Mouse (Mus musculus) large intestine, adult 2 months (tissue): ENCODE results near the gene Tmem135. TPM values are rescaled to one million over a fixed set of nuclear protein-coding genes. Genes with fewer than 3 reads are reported as not detected.

Experiments used
- DNase-seq: peaks from one replicate; pipeline ENCODE4 v3.0.0-alpha.2; 2012; ENCODE audit warnings: low read depth, low spot score
- WGBS: fragments of 180-500 bp; shearing (Covaris S2); methylation state at CpG from one replicate; pipeline ENCODE4 v1.1.7; 2018; 5-methylcytosine and 5-hydroxymethylcytosine counted together
- polyA plus RNA-seq: library from polyadenylated mRNA; depleted of rRNA; stranded (reverse); fragments of >200 nt; gene quantifications from 2 replicates; pipeline ENCODE4 v1.2.3, GENCODE M21; 2012

The Tmem135 gene
- polyA plus RNA-seq, 1 experiment, result 7.5 TPM

DNA sequence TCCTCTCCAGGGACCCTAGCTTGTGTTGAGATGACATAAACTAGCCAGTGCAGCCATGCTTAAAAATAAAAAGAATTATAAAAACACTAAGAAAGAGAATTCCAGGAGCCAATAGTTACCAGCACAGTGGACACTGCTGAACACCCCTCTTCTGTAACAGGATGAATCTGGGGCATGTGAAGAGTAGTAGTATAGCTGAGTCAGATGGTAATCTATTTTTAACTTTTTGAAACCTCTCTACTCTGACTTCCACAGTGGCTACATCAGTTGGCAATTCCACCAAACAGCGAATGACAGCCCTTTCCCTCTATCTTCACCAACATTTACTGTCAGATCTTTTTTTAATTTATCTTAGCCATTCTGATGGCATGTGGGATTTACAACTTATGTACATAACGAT lies 187.9 kb downstream of the Tmem135 start:
- no peak for DNase-seq
- 24% methylated on average over 2 of the region's 2 CpGs for WGBS

DNA sequence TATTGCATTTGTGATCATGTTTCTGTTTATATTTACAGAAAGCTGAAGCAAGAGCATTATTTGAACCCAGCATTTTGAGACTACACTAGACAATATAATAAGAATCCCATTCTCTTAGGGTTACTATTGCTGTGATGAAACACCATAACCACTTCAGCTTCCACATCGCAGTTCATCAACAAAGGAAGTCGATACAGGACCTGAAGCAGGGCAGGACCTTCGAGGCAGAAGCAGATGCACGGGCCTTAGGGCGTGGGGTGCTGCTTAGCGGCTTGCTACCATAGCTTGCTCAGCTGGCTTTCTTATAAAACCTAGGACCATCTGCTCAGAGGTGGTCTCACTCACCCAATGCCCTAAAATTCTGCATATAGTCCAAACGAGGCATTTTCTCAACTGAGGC lies 188.3 kb downstream of the Tmem135 start:
- no peak for DNase-seq
- WGBS, result 69% methylated on average over 7 of the region's 7 CpGs

DNA sequence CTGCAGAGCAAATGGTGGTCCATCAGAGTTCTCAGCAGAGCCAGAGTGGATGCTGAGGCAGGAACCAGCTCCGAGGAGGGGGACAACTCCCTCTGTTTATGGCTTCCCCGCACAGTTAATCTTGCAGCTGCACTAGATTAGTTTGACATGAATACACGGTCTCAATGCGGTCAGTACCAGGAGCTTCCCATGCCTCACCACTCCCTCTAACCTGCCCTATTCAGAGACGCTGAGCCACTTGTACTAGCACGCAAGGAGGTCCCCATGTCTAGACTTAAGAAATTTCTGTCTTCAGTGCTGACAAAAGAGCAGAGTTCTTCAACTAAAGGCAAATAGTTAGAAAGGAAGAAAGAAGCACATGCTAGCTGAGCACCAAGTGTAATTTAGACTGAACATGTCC lies 193.5 kb downstream of the Tmem135 start:
- no peak for DNase-seq
- 55% methylated on average over 6 of the region's 6 CpGs for WGBS

DNA sequence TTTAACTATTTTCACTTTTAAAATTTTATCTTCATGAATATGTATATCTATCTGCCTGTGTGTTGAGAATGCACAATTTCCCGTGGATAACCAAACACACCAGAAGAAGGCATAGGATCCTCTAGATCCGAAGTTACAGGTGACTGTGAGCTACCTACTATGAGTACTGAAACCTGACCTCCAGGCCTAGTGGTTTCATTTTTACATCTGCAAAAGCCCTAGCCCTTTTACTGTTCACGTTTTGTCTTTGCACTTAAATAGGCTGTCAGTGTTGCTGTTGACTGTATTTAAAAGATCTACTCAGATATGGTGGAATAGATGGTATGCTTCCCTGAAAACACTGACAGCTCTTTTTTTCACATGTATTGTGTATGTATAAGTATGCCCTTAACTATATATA lies 197.9 kb downstream of the Tmem135 start:
- DNase-seq, result no peak
- 85% methylated on average over 3 of the region's 3 CpGs for WGBS

DNA sequence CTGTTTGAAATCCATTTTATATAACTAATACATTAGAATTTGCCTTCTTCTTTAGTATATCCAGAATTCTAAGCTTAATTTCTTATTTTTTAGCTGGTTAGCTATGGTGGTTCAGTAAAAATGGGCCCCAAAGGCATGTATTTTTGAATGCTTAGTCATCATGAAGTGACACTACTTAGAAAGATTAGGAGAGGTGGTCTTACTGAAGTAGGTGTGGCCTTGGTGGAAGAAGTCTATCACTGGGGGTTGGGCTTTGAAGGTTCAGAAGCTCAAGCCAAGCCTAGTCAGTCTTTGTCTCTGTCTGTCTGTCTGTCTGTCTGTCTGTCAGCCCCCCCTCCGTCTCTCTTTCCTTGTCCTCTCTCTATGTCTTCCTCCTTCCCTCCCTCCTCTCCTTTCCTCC lies 198.6 kb downstream of the Tmem135 start:
- no peak for DNase-seq
- 91% methylated on average over 1 of the region's 1 CpGs for WGBS

DNA sequence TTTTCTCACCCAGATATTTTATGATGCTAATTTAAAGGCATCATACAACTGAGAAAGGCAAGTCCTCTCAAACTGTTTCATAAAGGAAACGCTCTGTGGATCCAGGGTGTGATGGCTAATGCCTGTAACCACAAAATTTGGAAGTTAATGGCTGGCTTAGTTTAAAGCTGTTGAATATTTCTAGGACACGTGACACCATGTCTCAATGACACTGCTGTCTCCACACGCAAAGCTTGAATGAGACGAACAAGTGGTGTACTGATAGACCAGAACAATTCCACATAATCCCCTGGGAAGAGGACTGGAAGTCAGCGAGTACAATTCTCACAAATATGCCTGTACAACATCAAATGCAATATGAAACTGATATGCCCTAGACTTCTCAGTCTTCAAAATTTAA lies 200.9 kb downstream of the Tmem135 start:
- WGBS, result 92% methylated on average over 5 of the region's 5 CpGs
- DNase-seq, result no peak

DNA sequence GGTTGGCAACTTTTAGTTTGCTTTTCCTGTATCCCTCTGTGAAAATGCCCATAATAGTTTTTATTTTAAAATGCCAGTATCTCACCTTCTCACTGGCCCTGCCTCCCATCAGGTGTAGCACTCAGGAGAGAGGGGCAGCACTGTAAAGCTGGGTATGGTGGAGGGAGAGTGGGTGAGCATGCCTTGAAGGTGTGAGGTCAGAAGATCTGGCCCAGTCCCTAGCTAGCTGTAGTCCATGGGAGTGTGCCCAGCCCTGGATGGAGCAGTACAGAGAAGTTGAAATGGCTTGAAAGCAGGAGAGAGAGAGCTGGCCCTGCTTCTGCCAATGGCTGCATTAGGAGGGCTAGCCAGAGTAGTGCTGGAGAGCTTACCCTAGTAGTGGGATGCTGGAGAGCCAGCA lies 202.1 kb downstream of the Tmem135 start:
- DNase-seq, result no peak

DNA sequence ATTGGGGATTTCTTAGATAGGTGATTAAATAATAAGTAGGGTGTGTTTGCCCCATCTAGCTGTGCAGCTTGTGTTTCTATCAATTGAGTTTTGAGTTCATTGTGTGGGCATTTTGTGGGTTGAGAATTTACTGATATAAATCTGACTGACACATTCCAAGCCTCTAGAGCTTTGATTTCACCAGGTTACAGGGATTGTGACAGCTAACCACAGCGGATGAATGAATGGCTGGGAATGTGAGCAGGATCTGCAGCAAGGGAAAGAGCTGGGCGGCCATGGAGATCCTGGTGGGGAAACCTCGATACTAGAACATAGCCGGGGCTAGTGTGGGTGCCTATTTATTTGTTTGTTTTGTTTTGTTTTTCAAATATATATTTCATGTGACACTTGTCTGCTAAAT lies 205.5 kb downstream of the Tmem135 start:
- DNase-seq, result no peak
- WGBS, result 94% methylated on average over 4 of the region's 4 CpGs

DNA sequence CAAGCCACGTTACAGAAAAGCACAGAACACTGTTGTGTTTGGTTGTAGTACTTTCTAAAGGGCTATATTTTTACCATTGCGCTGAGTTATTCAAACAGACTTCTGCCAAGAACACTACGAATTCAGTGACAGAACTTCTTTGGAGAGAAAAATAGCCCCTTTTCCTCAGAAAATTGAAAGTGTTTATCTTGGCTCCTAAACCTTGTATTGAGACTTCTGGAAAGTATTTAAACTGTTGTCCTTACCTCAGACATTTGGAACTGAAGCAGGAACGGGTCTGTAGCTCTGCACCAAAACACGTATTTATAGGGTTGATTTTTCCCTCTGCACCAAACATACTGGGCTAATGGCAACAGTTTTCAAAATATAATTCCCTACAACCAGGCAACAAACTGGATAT lies 210.6 kb downstream of the Tmem135 start:
- WGBS, result 65% methylated on average over 5 of the region's 5 CpGs

DNA sequence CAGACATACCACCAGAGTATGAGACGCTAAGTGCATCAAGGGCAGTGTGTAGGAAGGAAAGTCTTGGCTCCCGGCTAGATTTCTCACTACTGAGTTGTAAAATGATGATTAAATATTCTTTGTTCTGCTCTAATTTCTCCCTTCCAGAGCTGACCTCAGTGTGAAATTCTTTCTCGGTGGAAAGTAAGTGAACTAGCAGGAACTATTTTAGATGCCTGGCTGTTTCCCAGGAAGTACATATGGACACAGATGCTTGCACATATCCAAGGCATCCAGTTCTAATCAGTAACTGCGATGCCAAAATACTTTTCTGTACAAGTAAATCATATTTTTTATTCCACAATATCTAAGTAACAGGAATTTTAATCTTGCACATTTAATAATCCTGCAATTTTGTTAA lies 220.1 kb downstream of the Tmem135 start:
- DNase-seq, result no peak
- 64% methylated on average over 4 of the region's 4 CpGs for WGBS

More for the DNA sequence above, 210.6 kb downstream of the Tmem135 start:
- DNase-seq, result no peak

DNA sequence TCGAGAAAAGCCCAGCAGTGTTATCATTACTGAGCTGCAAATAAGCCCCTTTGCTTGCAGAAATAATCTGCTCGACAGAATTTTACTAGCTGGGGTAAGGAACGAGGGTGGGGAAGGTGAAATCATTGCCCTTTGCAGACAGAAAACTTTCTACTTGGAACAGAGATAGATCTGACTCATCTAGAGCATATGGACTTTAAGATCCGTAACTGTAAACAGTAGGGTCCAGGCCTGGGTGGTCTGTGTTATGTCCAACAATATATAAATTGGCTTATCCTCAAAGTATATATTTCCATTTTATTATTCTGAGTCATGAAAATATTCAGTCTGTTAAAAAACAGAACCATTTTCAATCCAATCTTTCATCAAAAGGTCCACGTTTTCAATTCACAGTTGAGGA lies 221.1 kb downstream of the Tmem135 start:
- DNase-seq, result no peak

DNA sequence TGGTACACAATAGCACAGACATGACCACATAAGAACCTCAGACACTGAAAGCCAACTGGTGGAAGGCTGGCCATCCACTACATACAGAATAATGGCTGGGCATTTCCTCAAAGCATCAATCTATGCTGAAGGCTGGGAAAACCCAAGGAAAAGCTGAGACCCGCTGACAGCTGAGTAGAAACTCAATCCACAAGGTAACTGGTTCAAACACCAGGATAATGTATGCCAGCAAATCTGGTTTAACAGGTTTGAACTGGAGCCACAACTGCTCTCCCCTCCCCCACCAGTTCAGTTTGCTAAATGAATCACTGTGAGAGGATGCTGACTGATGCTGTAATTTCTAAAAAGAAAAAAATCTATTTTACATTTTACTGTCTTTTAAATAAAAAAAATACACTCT lies 222.7 kb downstream of the Tmem135 start:
- DNase-seq, result no peak
- 44% methylated on average over 1 of the region's 1 CpGs for WGBS

More for the DNA sequence above, 221.1 kb downstream of the Tmem135 start:
- WGBS, result 61% methylated on average over 5 of the region's 5 CpGs

DNA sequence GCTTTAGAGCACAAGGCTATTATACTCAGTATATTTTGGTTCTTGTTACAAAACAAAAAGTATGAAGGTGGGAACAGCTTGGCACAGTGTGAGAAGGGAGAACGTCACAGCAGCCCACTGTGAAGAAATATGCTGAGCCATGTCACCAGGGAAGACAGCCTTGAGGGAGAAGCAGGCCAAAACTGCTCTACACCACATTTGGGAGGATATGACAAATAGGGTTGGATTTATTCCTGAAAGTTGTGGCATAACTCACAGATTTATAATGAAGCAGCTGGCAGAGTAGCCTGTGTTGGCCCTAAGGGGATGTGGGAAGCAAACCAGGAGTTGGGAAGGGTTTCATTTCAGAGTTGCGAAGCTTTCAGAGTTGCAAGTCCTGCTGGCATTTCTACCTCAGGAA lies 225.4 kb downstream of the Tmem135 start:
- DNase-seq, result no peak
- WGBS, result 71% methylated on average over 2 of the region's 2 CpGs

DNA sequence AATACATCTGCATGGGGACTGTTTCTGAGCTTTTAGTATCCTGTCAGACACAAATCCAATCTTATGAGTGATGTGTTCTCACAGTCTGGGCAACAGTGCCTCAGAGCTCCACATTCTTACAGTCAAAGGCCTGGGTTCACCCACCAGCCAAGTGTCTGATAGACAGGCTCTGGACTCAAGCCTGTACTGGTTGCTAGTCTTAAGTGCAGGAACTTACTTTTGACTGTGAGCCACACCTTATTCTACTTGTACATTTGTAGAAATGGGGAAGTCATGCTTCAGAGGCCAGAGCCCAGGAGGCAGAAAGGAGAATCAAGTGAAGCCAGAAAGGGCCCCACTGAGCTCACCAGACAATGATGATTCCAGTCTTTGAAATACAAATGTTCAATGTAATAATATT lies 226.1 kb downstream of the Tmem135 start:
- no peak for DNase-seq

DNA sequence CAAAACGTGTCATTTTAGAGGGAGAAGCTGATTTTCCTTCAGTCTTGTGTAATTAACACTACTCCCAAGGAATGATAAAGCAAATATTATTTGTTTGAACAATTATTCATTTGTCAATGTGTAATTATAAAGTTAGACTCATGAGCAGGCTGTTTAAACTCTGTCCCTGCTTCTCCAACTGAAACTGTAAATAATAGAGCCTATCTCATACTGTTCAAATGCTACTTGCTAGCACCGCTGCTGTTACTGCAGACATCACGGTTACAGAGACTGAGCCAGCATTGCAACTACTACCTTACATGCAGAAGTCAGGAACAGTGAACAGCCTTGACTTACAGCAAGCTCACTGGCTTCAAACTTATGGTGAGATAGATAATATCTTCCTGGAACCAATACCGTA lies 229.6 kb downstream of the Tmem135 start:
- 81% methylated on average over 4 of the region's 4 CpGs for WGBS
- DNase-seq, result no peak

DNA sequence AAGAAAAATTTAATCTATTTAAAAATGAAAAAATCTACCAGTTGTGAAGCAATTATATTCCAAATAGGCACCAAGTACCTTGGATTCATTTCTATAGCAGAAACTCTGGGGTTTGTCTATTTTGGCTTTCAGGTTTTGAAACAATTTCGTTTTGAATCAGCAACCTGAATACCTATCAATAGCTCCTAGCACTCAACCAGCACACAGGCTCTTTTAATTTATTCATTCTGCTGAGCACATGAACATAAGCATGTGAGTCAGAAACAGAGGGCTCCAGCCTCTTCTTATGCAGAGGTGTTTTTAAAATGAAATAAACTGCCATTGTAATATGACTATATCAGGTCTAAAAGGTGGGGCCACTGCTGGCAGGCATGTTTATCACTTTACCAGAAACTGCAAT lies 231.0 kb downstream of the Tmem135 start:
- 83% methylated on average over 1 of the region's 1 CpGs for WGBS
- DNase-seq, result no peak

DNA sequence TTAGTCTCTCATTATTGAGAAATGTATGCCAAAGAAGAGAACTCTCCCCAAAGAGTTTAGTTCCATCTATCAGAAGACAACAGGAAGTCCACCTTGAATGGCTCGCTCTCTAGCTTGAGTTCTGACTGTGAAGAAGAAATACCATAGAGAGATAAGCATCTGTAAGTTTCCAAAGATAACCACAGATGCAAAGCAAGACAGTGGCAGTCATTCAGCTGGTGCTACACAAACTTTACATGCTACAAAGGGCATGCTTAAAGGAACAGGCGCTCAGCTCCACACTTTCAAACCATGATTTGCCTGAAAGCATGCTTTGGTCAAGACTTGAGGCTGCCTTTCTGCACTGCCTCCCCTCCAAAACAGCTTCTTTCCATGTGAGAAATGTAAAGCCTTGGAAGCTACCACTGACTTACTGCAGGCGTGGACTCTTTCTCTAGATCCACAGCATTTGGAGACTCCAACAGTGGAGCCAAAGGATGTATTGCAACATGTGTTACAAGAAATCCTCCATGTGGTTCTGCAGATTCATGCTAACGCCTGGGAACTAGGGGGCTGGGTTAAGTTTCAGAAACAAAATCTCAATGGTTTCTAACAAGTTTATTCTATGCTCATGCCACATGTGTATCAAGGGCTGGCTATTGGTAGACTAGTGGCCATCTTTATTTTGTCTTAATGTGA lies 232.1 kb downstream of the Tmem135 start:
- no peak for DNase-seq
- WGBS, result 84% methylated on average over 4 of the region's 4 CpGs

DNA sequence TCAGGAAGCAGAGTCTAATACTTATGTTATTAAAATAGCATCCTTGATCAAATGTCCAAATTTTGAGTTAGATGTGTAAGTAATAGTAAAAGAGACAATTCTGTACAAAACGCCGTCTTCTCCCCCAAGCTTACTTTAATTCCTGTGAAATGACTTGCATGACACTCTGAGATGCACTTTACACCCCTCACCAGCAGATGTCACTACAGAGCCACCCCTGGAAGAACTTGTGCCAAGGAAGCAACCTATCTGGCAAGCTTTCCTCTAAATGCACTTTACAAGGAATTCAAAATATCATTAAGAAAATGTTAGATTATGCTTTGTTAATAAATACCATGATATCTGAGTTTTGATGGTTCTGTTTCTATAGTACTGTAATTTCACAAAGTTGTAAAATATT lies 235.4 kb downstream of the Tmem135 start:
- DNase-seq, result peak; percentile 66
- 5% methylated on average over 2 of the region's 2 CpGs for WGBS

DNA sequence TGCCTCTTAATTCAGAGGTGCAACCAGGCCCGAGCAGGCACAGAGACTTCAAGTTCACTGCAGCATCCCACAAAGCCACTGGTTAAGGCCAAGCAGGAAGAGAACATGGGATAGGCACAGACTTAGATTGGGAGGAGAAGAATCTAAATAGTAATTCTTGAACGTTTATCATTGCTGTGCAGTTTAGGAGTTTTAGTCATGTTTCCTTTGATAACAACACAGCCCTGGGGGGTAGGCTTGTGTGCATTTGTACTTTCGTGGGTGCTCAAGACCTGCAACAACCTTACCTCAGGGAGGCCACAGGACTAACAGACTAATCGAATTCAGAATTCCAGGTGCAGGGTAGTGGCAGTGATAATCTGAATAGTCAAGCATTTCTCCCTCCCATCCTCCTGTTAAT lies 238.5 kb downstream of the Tmem135 start:
- 86% methylated on average over 4 of the region's 4 CpGs for WGBS

DNA sequence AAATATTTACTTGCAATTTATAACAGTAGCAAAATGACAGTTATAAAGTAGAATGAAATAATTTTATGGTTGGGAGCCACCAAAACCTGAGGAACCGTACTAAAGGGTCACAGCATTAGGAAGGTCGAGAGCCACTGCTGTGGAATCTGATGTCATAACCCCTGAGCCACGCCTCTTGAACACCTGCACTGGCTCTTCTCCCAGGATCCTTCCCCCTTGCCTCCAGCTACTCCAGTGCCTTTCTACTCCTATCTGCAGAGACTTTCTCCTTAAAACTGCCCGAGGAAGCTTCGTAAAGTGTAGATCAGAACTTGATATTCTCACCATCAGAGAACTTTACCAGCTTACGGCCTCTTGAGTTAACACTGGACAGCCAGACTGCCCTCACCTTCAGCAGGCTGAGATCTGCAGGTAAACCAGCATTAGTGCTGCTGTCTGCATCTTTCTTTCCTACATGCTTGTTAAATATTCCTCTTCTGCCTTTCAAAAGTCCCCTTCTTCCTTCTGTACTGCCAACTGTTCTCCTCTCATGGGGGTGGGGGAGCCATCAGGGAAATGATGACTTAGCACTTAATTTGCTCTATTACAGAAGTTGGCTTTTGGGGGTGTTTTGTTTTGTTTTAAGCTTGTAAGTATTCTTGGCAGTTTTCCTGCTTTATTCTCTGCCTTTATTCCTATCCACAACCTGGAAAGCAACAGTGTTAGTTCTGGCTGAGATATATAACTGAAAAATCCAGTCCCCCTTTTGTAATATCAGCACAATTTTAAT lies 242.2 kb downstream of the Tmem135 start:
- 38% methylated on average over 6 of the region's 6 CpGs for WGBS
- no peak for DNase-seq

More for the DNA sequence above, 238.5 kb downstream of the Tmem135 start:
- no peak for DNase-seq

DNA sequence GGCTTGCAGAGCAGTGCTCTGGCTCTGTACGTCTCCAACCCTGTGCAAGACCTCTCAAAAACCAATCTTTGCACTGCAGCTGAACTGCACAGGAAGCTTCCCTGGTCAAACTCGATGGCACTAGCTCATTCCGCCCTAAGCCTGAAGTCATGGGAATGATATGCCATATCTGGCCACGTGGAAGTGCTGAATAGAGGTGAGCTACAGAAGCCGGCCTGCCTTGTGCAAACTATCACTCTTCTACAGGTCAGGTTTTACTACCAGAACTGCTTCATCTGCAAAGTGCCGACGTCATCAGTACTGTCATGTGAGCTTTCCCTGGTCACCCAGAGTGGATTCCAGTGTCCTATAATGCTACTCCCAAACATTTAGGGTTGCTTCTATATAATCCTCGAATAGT lies 246.7 kb downstream of the Tmem135 start:
- no peak for DNase-seq
- 74% methylated on average over 8 of the region's 8 CpGs for WGBS

DNA sequence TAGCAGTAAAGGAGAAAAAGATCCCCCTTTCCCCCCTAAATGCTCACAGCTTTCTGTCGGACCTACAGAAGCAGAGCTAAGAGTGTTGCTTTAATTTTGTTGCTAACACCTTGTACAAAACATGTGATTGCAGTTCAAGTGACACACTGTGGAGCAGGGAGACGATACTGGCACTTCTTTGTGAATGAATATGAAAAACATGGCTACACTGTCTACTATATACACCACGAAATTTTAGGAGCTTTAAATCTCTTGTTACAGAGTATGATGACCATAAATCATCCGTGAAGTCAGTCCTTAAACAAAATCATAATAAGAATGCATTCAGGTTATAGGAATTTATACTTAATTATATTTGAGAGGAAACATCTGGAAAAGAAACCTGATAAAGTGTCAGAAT lies 247.4 kb downstream of the Tmem135 start:
- DNase-seq, result no peak
- WGBS, result 85% methylated on average over 4 of the region's 4 CpGs
